Mouse (Mus musculus) kidney, postnatal 36 days (tissue): ENCODE results near the gene Filip1.

Source experiments
- DNase-seq, 2 experiments: peaks; one replicate each; pipeline ENCODE4 v3.0.0; 2021 to 2022; ENCODE audit warnings: mixed read lengths in 2 of 2

Gene Filip1

GRCm38 (mm10) chr9:79944872-79945271 lies 67.8 kb downstream of the Filip1 start:
- no peak for DNase-seq

GRCm38 (mm10) chr9:79943986-79944385 lies 68.7 kb downstream of the Filip1 start:
- DNase-seq, result no peak

- DNase-seq, result no peak
Observed at GRCm38 (mm10) chr9:79938416-79939206, 74.0 kb downstream of the Filip1 start.

GRCm38 (mm10) chr9:79937570-79937969 lies 75.1 kb downstream of the Filip1 start:
- DNase-seq, result no peak

- DNase-seq, result no peak
Observed at GRCm38 (mm10) chr9:79932578-79932977, 80.1 kb downstream of the Filip1 start.

GRCm38 (mm10) chr9:79928092-79928491 lies 84.6 kb downstream of the Filip1 start:
- DNase-seq, result no peak

GRCm38 (mm10) chr9:79927156-79927870 lies 85.3 kb downstream of the Filip1 start:
- DNase-seq, result no peak

- no peak for DNase-seq
Observed at GRCm38 (mm10) chr9:79926464-79927155, 86.0 kb downstream of the Filip1 start.

GRCm38 (mm10) chr9:79925950-79926349 lies 86.7 kb downstream of the Filip1 start:
- DNase-seq, result no peak

GRCm38 (mm10) chr9:79923262-79923661 lies 89.4 kb downstream of the Filip1 start:
- no peak for DNase-seq

GRCm38 (mm10) chr9:79922493-79922760 lies 90.2 kb downstream of the Filip1 start:
- DNase-seq, result no peak

- no peak for DNase-seq
Observed at GRCm38 (mm10) chr9:79921701-79922492, 90.8 kb downstream of the Filip1 start.

GRCm38 (mm10) chr9:79920540-79920933 lies 92.1 kb downstream of the Filip1 start:
- no peak for DNase-seq

- DNase-seq, result no peak
Observed at GRCm38 (mm10) chr9:79919750-79920539, 92.7 kb downstream of the Filip1 start.

GRCm38 (mm10) chr9:79919303-79919721 lies 93.3 kb downstream of the Filip1 start:
- no peak for DNase-seq

GRCm38 (mm10) chr9:79918325-79919117 lies 94.1 kb downstream of the Filip1 start:
- no peak for DNase-seq

GRCm38 (mm10) chr9:79914276-79914675 lies 98.4 kb downstream of the Filip1 start:
- no peak for DNase-seq

- DNase-seq, result no peak
Observed at GRCm38 (mm10) chr9:79912971-79913370, 99.7 kb downstream of the Filip1 start.

- no peak for DNase-seq
Observed at GRCm38 (mm10) chr9:79910166-79910565, 102.5 kb downstream of the Filip1 start.

GRCm38 (mm10) chr9:79898815-79899214 lies 113.8 kb downstream of the Filip1 start:
- no peak for DNase-seq

- no peak for DNase-seq
Observed at GRCm38 (mm10) chr9:79894665-79895064, 118.0 kb downstream of the Filip1 start.
